In the genomic region with DNA sequence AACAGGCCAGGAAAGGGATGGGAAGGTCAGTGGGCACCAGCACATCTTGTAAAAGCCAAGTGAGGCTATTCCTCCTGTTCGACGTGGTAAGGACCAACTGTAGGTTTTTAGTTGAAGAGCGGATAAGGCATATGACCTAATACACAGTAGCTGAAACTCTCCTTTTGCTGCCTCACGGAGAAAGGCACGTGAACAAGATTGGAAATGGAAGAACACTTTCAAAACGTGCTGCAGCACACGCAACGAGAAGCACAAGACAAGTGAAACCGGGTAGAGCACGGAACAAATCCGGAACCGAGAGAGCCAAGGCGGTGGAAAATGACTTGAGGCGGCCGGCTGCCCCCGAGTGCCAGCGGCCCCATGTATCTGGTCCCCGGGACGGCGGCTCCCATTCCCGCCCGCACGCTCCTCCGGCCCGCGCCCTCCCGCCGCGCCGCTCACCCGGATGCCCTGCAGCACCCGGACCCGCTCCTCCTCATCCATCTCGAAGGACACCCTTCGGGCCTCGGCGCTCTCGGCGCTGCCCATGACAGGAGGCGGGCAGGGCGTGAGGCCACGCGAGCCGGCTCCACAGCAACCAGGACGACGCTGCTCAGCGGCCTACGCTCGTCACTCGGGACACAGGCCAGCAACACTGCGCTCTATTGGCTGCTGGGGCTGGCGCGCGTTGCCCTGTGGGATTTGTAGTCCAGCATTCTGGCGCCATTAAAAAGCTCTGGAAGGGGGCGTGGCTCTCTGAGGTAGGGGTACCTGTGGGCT, we compare ENCODE assay signal across 8 mouse cellular contexts. TPM values are rescaled to one million over a fixed set of nuclear protein-coding genes. Genes with fewer than 3 reads are reported as not detected.
DNase-seq lines count a peak whose midpoint lies in the region; ATAC-seq lines count a peak whose summit lies in the region.

A gene (minus strand): TSS at position 635 of the 759 bp plus-strand sequence.

- no peaks in the 10 kb centered on the region for H3K36me3 ChIP-seq in forebrain, embryonic 10.5 days (replicated peaks)
- no peaks in the 10 kb centered on the region for H3K36me3 ChIP-seq in heart, embryonic 15.5 days
- H3K36me3 ChIP-seq in liver, embryonic 15.5 days (replicated peaks): no peaks in the 10 kb centered on the region
- H3K36me3 ChIP-seq in neural tube, embryonic 12.5 days: no peaks in the 10 kb centered on the region

- peaks cover 4% of the 10 kb centered on the region for H3K9me3 ChIP-seq in forebrain, embryonic 10.5 days
- no peaks in the 10 kb centered on the region for H3K9me3 ChIP-seq in heart, embryonic 15.5 days (replicated peaks)
- H3K9me3 ChIP-seq in liver, embryonic 15.5 days (replicated peaks): no peaks in the 10 kb centered on the region
- H3K9me3 ChIP-seq in neural tube, embryonic 12.5 days: peaks cover 3% of the 10 kb centered on the region; the same call in 1 of the 2 replicates

- peak; percentile 99 for ATAC-seq in CD4-positive, CD25-positive, alpha-beta regulatory T cell, adult 4 months
- peak; percentile 100 for ATAC-seq in heart, embryonic 15.5 days (replicated peaks; ENCODE audit: insufficient number of reproducible peaks, insufficient read depth, low FRiP score, low read depth)
- ATAC-seq in liver, embryonic 15.5 days (ENCODE audit: insufficient read depth): peak; percentile 100
- peak; percentile 99 for ATAC-seq in neural tube, embryonic 12.5 days (ENCODE audit: low FRiP score, low read depth)

- H3K4me2 ChIP-seq in heart, embryonic 15.5 days: peak within 1 kb of the TSS; percentile 83
- peak within 1 kb of the TSS; percentile 92 for H3K4me2 ChIP-seq in liver, embryonic 15.5 days
- peak within 1 kb of the TSS; percentile 80 for H3K4me2 ChIP-seq in neural tube, embryonic 12.5 days (replicated peaks)

- H3K4me1 ChIP-seq in forebrain, embryonic 10.5 days: peaks cover 6% of the 10 kb centered on the region
- H3K4me1 ChIP-seq in heart, embryonic 15.5 days (replicated peaks): peaks cover 7% of the 10 kb centered on the region
- peaks cover 10% of the 10 kb centered on the region for H3K4me1 ChIP-seq in liver, embryonic 15.5 days (replicated peaks)
- peaks cover 3% of the 10 kb centered on the region; the same call in 1 of the 2 replicates for H3K4me1 ChIP-seq in neural tube, embryonic 12.5 days

- peak within 1 kb of the TSS; percentile 68 for H3K9ac ChIP-seq in heart, embryonic 15.5 days
- peak within 1 kb of the TSS; percentile 54 for H3K9ac ChIP-seq in liver, embryonic 15.5 days
- H3K9ac ChIP-seq in neural tube, embryonic 12.5 days: peak within 1 kb of the TSS; percentile 70

- H3K27me3 ChIP-seq in forebrain, embryonic 10.5 days (ENCODE audit: poor library complexity, severe bottlenecking): no peaks in the 10 kb centered on the region
- H3K27me3 ChIP-seq in heart, embryonic 15.5 days: no peaks in the 10 kb centered on the region
- H3K27me3 ChIP-seq in liver, embryonic 15.5 days: no peaks in the 10 kb centered on the region
- no peaks in the 10 kb centered on the region for H3K27me3 ChIP-seq in neural tube, embryonic 12.5 days (replicated peaks)

- DNase-seq in c-Kit-negative CD71-positive TER-119-positive erythroid progenitor cells, embryonic 14.5 days (ENCODE audit: low read depth, low spot score): peak; percentile 51
- peak; percentile 96 for DNase-seq in forebrain, embryonic 10.5 days (ENCODE audit: extremely low spot score, low spot score)
- DNase-seq in kidney, postnatal 36 days: peak; percentile 96 to 97
- DNase-seq in telencephalon, adult 2 months (ENCODE audit: low read depth, low spot score): peak; percentile 91

- under 1% methylated on average over 56 of the region's 56 CpGs for WGBS in forebrain, embryonic 10.5 days
- WGBS in heart, embryonic 15.5 days: under 1% methylated on average over 37 of the region's 56 CpGs
- under 1% methylated on average over 56 of the region's 56 CpGs for WGBS in liver, embryonic 15.5 days (ENCODE audit: insufficient replicate concordance)
- WGBS in neural tube, embryonic 12.5 days: under 1% methylated on average over 56 of the region's 56 CpGs

- H3K4me3 ChIP-seq in forebrain, embryonic 10.5 days: peak within 1 kb of the TSS; percentile 68
- peak within 1 kb of the TSS; percentile 81 for H3K4me3 ChIP-seq in heart, embryonic 15.5 days
- peak within 1 kb of the TSS; percentile 69 for H3K4me3 ChIP-seq in liver, embryonic 15.5 days (replicated peaks)
- peak within 1 kb of the TSS; percentile 71 for H3K4me3 ChIP-seq in neural tube, embryonic 12.5 days

- H3K27ac ChIP-seq in forebrain, embryonic 10.5 days: peak within 1 kb of the TSS; percentile 84
- H3K27ac ChIP-seq in heart, embryonic 15.5 days: no peak within 1 kb of the TSS
- no peak within 1 kb of the TSS for H3K27ac ChIP-seq in liver, embryonic 15.5 days (replicated peaks)
- H3K27ac ChIP-seq in neural tube, embryonic 12.5 days: no peak within 1 kb of the TSS

RNA-seq across cellular contexts. Expression of the gene that starts here (rescaled TPM):
- polyA plus RNA-seq in CD4-positive, CD25-positive, alpha-beta regulatory T cell, adult 4 months (2017; shearing (Covaris generic)): 1 to 10 TPM; 5.1 to 6.7 TPM
- 89.8 and 91.3 TPM in 2 replicates for polyA plus RNA-seq in forebrain, embryonic 10.5 days (2016; fragmentation: Nextera tagmentation; extraction: Ambion mirVana)
- polyA plus RNA-seq in heart, embryonic 15.5 days (2015; fragmentation: Nextera tagmentation; extraction: Ambion mirVana): 43.7 and 50.7 TPM in 2 replicates
- 12.3 and 15.5 TPM in 2 replicates for polyA plus RNA-seq in liver, embryonic 15.5 days (2015; fragmentation: Nextera tagmentation; extraction: Ambion mirVana)
- polyA plus RNA-seq in neural tube, embryonic 12.5 days (2016; fragmentation: Nextera tagmentation; extraction: Ambion mirVana): 79.9 and 80.9 TPM in 2 replicates
